Mouse (Mus musculus) stomach, postnatal 0 days (tissue): Measurements from ENCODE around the gene Dpp4. TPM values are rescaled to one million over a fixed set of nuclear protein-coding genes. Genes with fewer than 3 reads are reported as not detected.

Experiments
- ATAC-seq: fragments of 200-750 bp; cut with Nextera tagmentation; 2 replicates; pipeline ENCODE4 v1.8.0; 2017; ENCODE audit not compliant: low FRiP score, low TSS enrichment
- DNase-seq: peaks from one replicate; pipeline ENCODE4 v3.0.0-alpha.2; 2016; ENCODE audit warnings: low spot score
- H3K27ac ChIP-seq: fragments of 300-500 bp; sonication (generic); replicated peaks from 2 replicates; pipeline ENCODE4 v1.5.1; 2014; ENCODE audit warnings: mild to moderate bottlenecking, control low read depth
- H3K27me3 ChIP-seq: fragments of 300-500 bp; sonication (generic); 2 replicates; pipeline ENCODE4 v1.6.1; 2014; ENCODE audit warnings: low read length; ENCODE audit not compliant: control insufficient read depth, insufficient read depth
- H3K36me3 ChIP-seq: fragments of 300-500 bp; sonication (generic); 2 replicates; pipeline ENCODE4 v1.6.1; 2014; ENCODE audit warnings: low read length, mixed read lengths; ENCODE audit not compliant: control insufficient read depth, insufficient read depth
- H3K4me1 ChIP-seq: fragments of 300-500 bp; sonication (generic); replicated peaks from 2 replicates; pipeline ENCODE4 v1.6.1; 2014; ENCODE audit warnings: antibody characterized with exemption; ENCODE audit not compliant: control insufficient read depth, insufficient read depth
- H3K4me2 ChIP-seq: fragments of 300-500 bp; sonication (generic); replicated peaks from 2 replicates; pipeline ENCODE4 v1.6.1; 2014; ENCODE audit warnings: low read depth, mild to moderate bottlenecking, control low read depth, moderate library complexity
- H3K4me3 ChIP-seq: fragments of 300-500 bp; sonication (generic); 2 replicates; pipeline ENCODE4 v1.5.1; 2014; ENCODE audit warnings: low read depth, low read length, control low read depth
- H3K9ac ChIP-seq: fragments of 300-500 bp; sonication (generic); 2 replicates; pipeline ENCODE4 v1.6.1; 2014; ENCODE audit warnings: mild to moderate bottlenecking, low read length, control low read depth, mixed read lengths
- H3K9me3 ChIP-seq: fragments of 300-500 bp; sonication (generic); 2 replicates; pipeline ENCODE4 v1.6.1; 2016; ENCODE audit warnings: low read length; ENCODE audit not compliant: control insufficient read depth
- CTCF ChIP-seq: IDR thresholded peaks from 2 replicates; pipeline ENCODE4 v1.5.1; 2016; ENCODE audit warnings: antibody characterized with exemption, low read depth, mild to moderate bottlenecking, moderate library complexity
- EP300 ChIP-seq: optimal IDR thresholded peaks from 2 replicates; pipeline ENCODE3; 2016; ENCODE audit warnings: antibody characterized with exemption
- WGBS: fragments of 180-500 bp; shearing (Covaris S2); extraction: QIAGEN DNeasy Blood & Tissue Kit; methylation state at CpG from one replicate; pipeline ENCODE4 v1.1.7; 2014; 5-methylcytosine and 5-hydroxymethylcytosine counted together
- polyA plus RNA-seq: library from polyadenylated mRNA; unstranded; fragments of >200 nt; fragmentation: Nextera tagmentation; extraction: Ambion mirVana; gene quantifications from 2 replicates; pipeline ENCODE4 v1.2.1, GENCODE M21; 2015

The Dpp4 gene
- polyA plus RNA-seq, 1 experiment from 2014 or later = 4.8 TPM

DNA sequence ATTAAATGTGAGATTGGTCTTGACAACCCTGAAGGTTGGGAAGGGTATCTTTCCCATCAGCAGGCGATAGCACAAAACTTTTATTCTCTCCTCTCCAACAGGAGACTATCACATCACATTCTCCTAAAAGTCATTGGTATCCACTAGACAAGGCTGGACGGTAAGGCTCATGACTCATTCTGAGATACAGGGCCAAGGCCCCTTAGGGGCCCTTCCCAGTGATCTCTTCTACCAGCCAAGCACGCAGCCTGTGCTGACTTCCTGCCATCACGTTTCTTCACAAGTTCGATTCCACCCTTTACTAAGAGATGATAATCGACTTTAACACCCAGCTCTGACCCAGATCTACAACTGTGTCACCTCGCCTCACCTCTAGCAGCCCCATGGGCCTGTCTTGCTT lies 74.9 kb downstream of the Dpp4 start:
- no peak for ATAC-seq
- Histone ChIP-seq H3K9me3 (no peaks in the 10 kb centered on the region), H3K4me3 (no peak overlapping the region), H3K4me2 (no peak overlapping the region), H3K27me3 (no peaks in the 10 kb centered on the region), H3K36me3 (no peaks in the 10 kb centered on the region), H3K4me1 (no peaks in the 10 kb centered on the region), H3K27ac (no peak overlapping the region), H3K9ac (no peak overlapping the region)
- WGBS = 72% methylated on average over 7 of the region's 7 CpGs
- no peak for TF ChIP-seq CTCF
- TF ChIP-seq EP300 = no peak
- no peak for DNase-seq

- no peaks in the 10 kb centered on the region for H3K9me3 ChIP-seq
- ATAC-seq (no peak), DNase-seq (no peak)
- H3K4me2 ChIP-seq = no peak overlapping the region
- no peak overlapping the region for H3K4me3 ChIP-seq
- no peaks in the 10 kb centered on the region for H3K4me1 ChIP-seq
- H3K27me3 ChIP-seq = no peaks in the 10 kb centered on the region
- no peaks in the 10 kb centered on the region for H3K36me3 ChIP-seq
- 84% methylated on average over 4 of the region's 4 CpGs for WGBS
- no peak overlapping the region for H3K9ac ChIP-seq
- no peak for TF ChIP-seq CTCF
- no peak for TF ChIP-seq EP300
- no peak overlapping the region for H3K27ac ChIP-seq
Observed at GRCm38 (mm10) chr2:62334397-62335243, 77.4 kb downstream of the Dpp4 start.

DNA sequence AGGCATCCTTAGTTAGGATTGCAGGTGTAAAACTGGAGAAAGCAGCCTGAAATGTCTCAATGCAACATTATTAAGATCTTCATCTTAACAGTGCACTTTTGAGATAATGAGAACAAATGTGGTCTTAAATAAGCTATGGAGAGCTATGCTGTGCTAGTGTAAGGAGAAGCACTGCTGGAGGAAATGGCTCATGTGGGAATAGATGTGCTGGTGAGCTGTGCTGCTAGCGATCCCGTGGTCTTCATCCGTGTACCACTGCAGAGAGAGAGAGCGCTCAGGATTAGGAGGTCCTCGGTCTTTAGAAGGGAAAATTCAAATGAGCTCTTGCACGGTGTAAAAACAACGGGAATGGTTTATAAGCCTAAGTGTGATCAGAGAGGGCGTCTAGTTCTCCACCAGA lies 79.6 kb downstream of the Dpp4 start:
- H3K36me3 ChIP-seq = no peaks in the 10 kb centered on the region
- no peak overlapping the region for H3K4me2 ChIP-seq
- no peaks in the 10 kb centered on the region for H3K9me3 ChIP-seq
- ATAC-seq = no peak
- DNase-seq = no peak
- H3K9ac ChIP-seq = no peak overlapping the region
- 84% methylated on average over 8 of the region's 8 CpGs for WGBS
- no peaks in the 10 kb centered on the region for H3K4me1 ChIP-seq
- no peak overlapping the region for H3K4me3 ChIP-seq
- TF ChIP-seq EP300 (no peak), CTCF (no peak)
- no peak overlapping the region for H3K27ac ChIP-seq
- H3K27me3 ChIP-seq = no peaks in the 10 kb centered on the region

- Histone ChIP-seq H3K36me3 (no peaks in the 10 kb centered on the region), H3K4me3 (no peak overlapping the region), H3K27me3 (no peaks in the 10 kb centered on the region), H3K4me2 (no peak overlapping the region), H3K9me3 (no peaks in the 10 kb centered on the region), H3K9ac (no peak overlapping the region), H3K27ac (no peak overlapping the region), H3K4me1 (no peaks in the 10 kb centered on the region)
- ATAC-seq = no peak
- TF ChIP-seq EP300 (no peak), CTCF (no peak)
- DNase-seq = no peak
- WGBS = 60% methylated on average over 4 of the region's 4 CpGs
Observed at GRCm38 (mm10) chr2:62331913-62332312, 80.1 kb downstream of the Dpp4 start.

GRCm38 (mm10) chr2:62325388-62325787 lies 86.6 kb downstream of the Dpp4 start:
- H3K9me3 ChIP-seq = no peaks in the 10 kb centered on the region
- H3K4me3 ChIP-seq = no peak overlapping the region
- no peak for TF ChIP-seq CTCF
- TF ChIP-seq EP300 = no peak
- H3K4me2 ChIP-seq = no peak overlapping the region
- H3K36me3 ChIP-seq = no peaks in the 10 kb centered on the region
- ATAC-seq = no peak
- H3K4me1 ChIP-seq = no peaks in the 10 kb centered on the region
- H3K9ac ChIP-seq = no peak overlapping the region
- WGBS = 89% methylated on average over 2 of the region's 2 CpGs
- no peak for DNase-seq
- H3K27ac ChIP-seq = no peak overlapping the region
- no peaks in the 10 kb centered on the region for H3K27me3 ChIP-seq

GRCm38 (mm10) chr2:62323078-62323637 lies 88.9 kb downstream of the Dpp4 start:
- Histone ChIP-seq H3K4me2 (no peak overlapping the region), H3K27me3 (no peaks in the 10 kb centered on the region), H3K36me3 (no peaks in the 10 kb centered on the region), H3K9me3 (no peaks in the 10 kb centered on the region), H3K4me1 (no peaks in the 10 kb centered on the region), H3K27ac (no peak overlapping the region), H3K9ac (no peak overlapping the region), H3K4me3 (no peak overlapping the region)
- TF ChIP-seq EP300 (no peak), CTCF (no peak)
- WGBS = 77% methylated on average over 9 of the region's 9 CpGs
- ATAC-seq = no peak
- DNase-seq = no peak
